In genomic region chrX:69802481-69802880, GRCm38 (mm10) we compare ENCODE assay signal across 23 mouse cellular contexts.
"Had no signal": no experiment of that assay in that cellular context is flagged by ENCODE, and none has a peak within 500 bp of the region (broad histone marks: within the 10 kb centered on the region; RNA-seq: fewer than 3 reads in every experiment).

No protein-coding gene starts in this region.

- DNase-seq: gastrocnemius, adult 2 months; gastrocnemius, postnatal 10 days; gastrocnemius, postnatal 25 days; heart, adult 18-20 months; heart, postnatal 10 days; kidney, adult 11 months; kidney, adult 2 months; kidney, adult 9 months; kidney, postnatal 14 days; kidney, postnatal 36 days; left cerebral cortex, postnatal 4 days had no signal

- H3K36me3 ChIP-seq: heart, embryonic 10.5 days; heart, embryonic 12.5 days; hindbrain, embryonic 13.5 days; hindbrain, embryonic 15.5 days; kidney, embryonic 15.5 days; limb, embryonic 13.5 days; limb, embryonic 15.5 days; liver, embryonic 12.5 days had no signal

- H3K4me2 ChIP-seq: heart, embryonic 12.5 days; hindbrain, embryonic 13.5 days; hindbrain, embryonic 15.5 days; kidney, embryonic 15.5 days; limb, embryonic 13.5 days; limb, embryonic 15.5 days; liver, embryonic 12.5 days had no signal

- H3K27me3 ChIP-seq: heart, embryonic 12.5 days; hindbrain, embryonic 13.5 days; hindbrain, embryonic 15.5 days; kidney, embryonic 15.5 days; limb, embryonic 13.5 days; limb, embryonic 15.5 days; liver, embryonic 12.5 days had no signal

- H3K4me1 ChIP-seq: heart, embryonic 10.5 days; heart, embryonic 12.5 days; hindbrain, embryonic 13.5 days; hindbrain, embryonic 15.5 days; kidney, embryonic 15.5 days; limb, embryonic 13.5 days; limb, embryonic 15.5 days; liver, embryonic 12.5 days had no signal

- ATAC-seq: hindbrain, postnatal 0 days; intestine, embryonic 16.5 days; liver, embryonic 12.5 days had no signal

- H3K27ac ChIP-seq: gastrocnemius, adult 2 months; heart, embryonic 10.5 days; hindbrain, embryonic 13.5 days; hindbrain, embryonic 15.5 days; hindbrain, postnatal 0 days; kidney, embryonic 15.5 days; kidney, postnatal 0 days; limb, embryonic 13.5 days; limb, embryonic 15.5 days; liver, embryonic 12.5 days; liver, embryonic 14.5 days had no signal

- H3K9ac ChIP-seq: heart, embryonic 12.5 days; hindbrain, embryonic 13.5 days; hindbrain, embryonic 15.5 days; kidney, embryonic 15.5 days; limb, embryonic 13.5 days; limb, embryonic 15.5 days; liver, embryonic 12.5 days; liver, embryonic 14.5 days had no signal

- H3K9me3 ChIP-seq: heart, embryonic 10.5 days; heart, embryonic 12.5 days; hindbrain, embryonic 13.5 days; hindbrain, embryonic 15.5 days; kidney, embryonic 15.5 days; limb, embryonic 13.5 days; limb, embryonic 15.5 days; liver, embryonic 12.5 days had no signal

- H3K4me3 ChIP-seq: gastrocnemius, adult 2 months; heart, embryonic 10.5 days; heart, embryonic 12.5 days; hindbrain, embryonic 13.5 days; hindbrain, embryonic 15.5 days; kidney, embryonic 15.5 days; limb, embryonic 13.5 days; limb, embryonic 15.5 days; liver, embryonic 12.5 days had no signal
